Mouse (Mus musculus) limb, embryonic 15.5 days (tissue): ENCODE measurements around the gene Zfp189. TPM values are rescaled to one million over a fixed set of nuclear protein-coding genes. Genes with fewer than 3 reads are reported as not detected.

ENCODE experiments used
- ATAC-seq: fragments of 200-750 bp; cut with Nextera tagmentation; 2 replicates; pipeline ENCODE4 v1.8.0; 2017; ENCODE audit warnings: low read depth, moderate TSS enrichment; ENCODE audit not compliant: insufficient number of reproducible peaks, low FRiP score, low TSS enrichment
- H3K27ac ChIP-seq: fragments of 300-500 bp; sonication (generic); 2 replicates; pipeline ENCODE4 v1.5.1; 2015; ENCODE audit warnings: moderate library complexity, mild to moderate bottlenecking, inconsistent platforms
- H3K27me3 ChIP-seq: fragments of 300-500 bp; sonication (generic); 2 replicates; pipeline ENCODE4 v1.6.1; 2015; ENCODE audit warnings: inconsistent platforms
- H3K36me3 ChIP-seq: fragments of 300-500 bp; sonication (generic); 2 replicates; pipeline ENCODE4 v1.6.1; 2015; ENCODE audit warnings: inconsistent platforms
- H3K4me1 ChIP-seq: fragments of 300-500 bp; sonication (generic); 2 replicates; pipeline ENCODE4 v1.6.1; 2015; ENCODE audit warnings: inconsistent platforms
- H3K4me2 ChIP-seq: fragments of 300-500 bp; sonication (generic); 2 replicates; pipeline ENCODE4 v1.6.1; 2015; ENCODE audit warnings: mild to moderate bottlenecking, inconsistent platforms
- H3K4me3 ChIP-seq: fragments of 300-500 bp; sonication (generic); 2 replicates; pipeline ENCODE4 v1.5.1; 2015; ENCODE audit warnings: mild to moderate bottlenecking, inconsistent platforms
- H3K9ac ChIP-seq: fragments of 300-500 bp; sonication (generic); 2 replicates; pipeline ENCODE4 v1.6.1; 2015; ENCODE audit warnings: inconsistent platforms
- H3K9me3 ChIP-seq: fragments of 300-500 bp; sonication (generic); 2 replicates; pipeline ENCODE4 v1.6.1; 2016; ENCODE audit warnings: inconsistent platforms
- WGBS: fragments of 180-500 bp; shearing (Covaris S2); methylation state at CpG from one replicate; pipeline ENCODE4 v1.1.7; 2015; 5-methylcytosine and 5-hydroxymethylcytosine counted together
- polyA plus RNA-seq: library from polyadenylated mRNA; unstranded; fragments of >200 nt; fragmentation: Nextera tagmentation; extraction: Ambion mirVana; gene quantifications from 2 replicates; pipeline ENCODE4 v1.2.1, GENCODE M21; 2015

Zfp189 gene
- polyA plus RNA-seq, 1 experiment from 2014 or later: 11.2 TPM

DNA sequence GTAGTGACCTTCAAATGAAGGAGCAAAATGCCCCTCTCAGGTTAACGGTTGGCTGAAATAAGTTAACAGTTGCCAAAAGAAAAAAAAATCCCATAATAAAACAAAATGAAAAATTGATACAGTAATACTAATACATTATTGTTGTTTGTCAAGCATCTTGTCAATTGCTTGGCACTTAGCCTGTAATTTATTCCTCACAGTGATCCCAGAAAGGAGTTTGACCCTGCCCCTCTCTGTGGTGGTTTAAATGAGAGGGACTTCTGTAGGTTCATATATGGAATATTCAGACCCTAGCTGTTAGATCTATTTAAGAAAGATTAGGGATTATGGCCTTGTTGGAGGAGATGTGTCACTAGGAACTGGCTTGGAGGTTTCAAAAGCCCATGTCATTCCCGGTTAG is 25.1 kb downstream of the Zfp189 start:
- H3K27ac ChIP-seq: no peak overlapping the region
- 77% methylated on average over 2 of the region's 2 CpGs for WGBS
- no peak for ATAC-seq
- no peaks in the 10 kb centered on the region for H3K9me3 ChIP-seq
- no peaks in the 10 kb centered on the region for H3K27me3 ChIP-seq
- H3K4me2 ChIP-seq: no peak overlapping the region
- no peak overlapping the region for H3K9ac ChIP-seq
- H3K4me3 ChIP-seq: no peak overlapping the region
- H3K36me3 ChIP-seq: no peaks in the 10 kb centered on the region
- H3K4me1 ChIP-seq: no peaks in the 10 kb centered on the region

DNA sequence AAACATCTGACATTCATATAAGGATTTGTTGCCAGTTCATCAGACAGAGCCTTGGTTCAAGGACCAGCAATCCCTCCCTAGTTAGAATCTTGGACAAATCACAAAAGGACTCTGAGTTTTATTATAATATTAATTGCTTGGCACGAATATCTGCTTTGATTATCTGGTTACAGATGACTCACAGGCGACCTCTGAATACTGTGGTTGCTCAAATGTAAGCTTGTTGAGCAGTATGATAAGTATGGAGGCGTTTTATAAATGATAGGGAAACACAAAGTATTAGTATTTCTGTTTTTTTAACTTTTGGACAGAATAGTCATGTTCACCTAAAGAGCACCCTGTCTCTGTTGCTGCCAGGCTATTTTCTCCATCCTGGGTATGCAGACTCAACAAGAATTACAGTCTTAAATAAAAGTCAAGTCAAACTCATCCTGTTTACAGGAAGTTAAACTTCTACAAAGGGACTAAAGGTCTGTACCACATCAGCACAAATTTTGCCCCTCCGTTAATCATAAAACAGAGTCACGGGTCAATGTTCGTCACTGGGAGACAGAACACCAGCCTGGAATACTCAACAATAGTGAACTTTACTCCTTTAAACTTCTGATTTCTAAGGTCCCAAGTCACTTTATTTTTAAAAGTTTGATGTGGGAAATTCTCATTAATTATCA is 26.0 kb downstream of the Zfp189 start:
- no peaks in the 10 kb centered on the region for H3K9me3 ChIP-seq
- H3K27me3 ChIP-seq: no peaks in the 10 kb centered on the region
- H3K4me1 ChIP-seq: no peaks in the 10 kb centered on the region
- WGBS: 70% methylated on average over 6 of the region's 6 CpGs
- no peak overlapping the region for H3K4me3 ChIP-seq
- no peak overlapping the region for H3K9ac ChIP-seq
- ATAC-seq: no peak
- no peak overlapping the region for H3K4me2 ChIP-seq
- H3K27ac ChIP-seq: no peak overlapping the region
- no peaks in the 10 kb centered on the region for H3K36me3 ChIP-seq

DNA sequence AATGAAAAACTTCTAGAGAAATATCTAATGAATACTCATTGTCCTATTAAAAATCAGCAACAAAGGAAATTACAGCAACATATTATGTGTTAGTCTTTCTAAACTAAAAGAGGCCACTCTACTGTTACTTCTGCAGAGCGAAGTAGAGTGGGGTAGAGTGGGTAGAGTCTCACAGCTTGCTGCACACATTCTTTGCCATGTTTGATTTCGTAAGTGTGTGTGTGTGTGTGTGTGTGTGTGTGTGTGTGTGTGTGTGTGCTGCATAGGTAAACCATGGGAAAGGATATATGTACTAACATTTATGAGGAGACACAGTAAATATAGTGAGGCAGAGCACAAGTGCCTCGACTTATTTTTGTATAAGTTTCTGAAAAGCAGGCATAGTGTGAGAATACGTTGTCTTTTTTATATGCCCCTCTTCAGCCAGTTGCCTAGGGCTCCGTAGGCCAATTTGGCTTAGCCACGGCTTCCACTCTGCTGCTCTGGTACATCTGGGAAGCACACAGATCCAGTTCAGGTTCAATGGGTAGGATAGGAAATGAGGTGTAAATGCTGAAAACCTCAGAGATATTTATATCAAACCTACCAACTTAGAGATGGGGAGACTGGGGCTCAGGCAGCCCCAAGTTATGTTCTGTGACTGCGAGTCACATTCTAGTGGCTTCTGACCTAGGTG is 26.7 kb downstream of the Zfp189 start:
- no peaks in the 10 kb centered on the region for H3K36me3 ChIP-seq
- no peak overlapping the region for H3K4me3 ChIP-seq
- H3K9ac ChIP-seq: no peak overlapping the region
- H3K4me1 ChIP-seq: no peaks in the 10 kb centered on the region
- no peak overlapping the region for H3K4me2 ChIP-seq
- no peak for ATAC-seq
- no peaks in the 10 kb centered on the region for H3K9me3 ChIP-seq
- no peaks in the 10 kb centered on the region for H3K27me3 ChIP-seq
- no peak overlapping the region for H3K27ac ChIP-seq
- WGBS: 80% methylated on average over 7 of the region's 7 CpGs

DNA sequence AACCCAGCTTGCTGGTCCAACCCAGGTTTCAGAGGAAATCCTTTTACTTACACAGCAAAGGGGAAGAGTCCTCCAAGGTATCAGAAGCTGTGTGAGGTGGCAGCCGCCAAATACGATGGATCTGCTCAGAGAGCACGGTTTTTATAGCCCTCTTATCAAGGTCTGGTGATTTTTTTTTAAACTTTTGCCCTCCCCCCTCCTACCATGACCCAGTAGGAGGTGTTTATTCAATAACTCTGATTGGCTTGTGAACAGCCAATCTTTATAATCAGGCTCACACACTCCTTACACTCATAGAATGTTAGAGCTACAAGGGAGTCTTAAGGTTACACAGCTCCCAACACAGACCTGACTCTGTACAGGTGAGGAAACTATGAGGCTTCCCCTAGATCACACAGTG is 28.4 kb downstream of the Zfp189 start, which contains the start of gene Aldob:
Gene Aldob (minus strand): TSS at position 164 of the 400 bp plus-strand sequence.
- no peaks in the 10 kb centered on the region for H3K9me3 ChIP-seq
- H3K9ac ChIP-seq: no peak within 1 kb of the TSS
- no peaks in the 10 kb centered on the region for H3K27me3 ChIP-seq
- 44% methylated on average over 3 of the region's 3 CpGs for WGBS
- no peaks in the 10 kb centered on the region for H3K36me3 ChIP-seq
- no peak within 1 kb of the TSS for H3K4me3 ChIP-seq
- no peak within 1 kb of the TSS for H3K27ac ChIP-seq
- ATAC-seq: no peak
- no peak within 1 kb of the TSS for H3K4me2 ChIP-seq
- no peaks in the 10 kb centered on the region for H3K4me1 ChIP-seq

DNA sequence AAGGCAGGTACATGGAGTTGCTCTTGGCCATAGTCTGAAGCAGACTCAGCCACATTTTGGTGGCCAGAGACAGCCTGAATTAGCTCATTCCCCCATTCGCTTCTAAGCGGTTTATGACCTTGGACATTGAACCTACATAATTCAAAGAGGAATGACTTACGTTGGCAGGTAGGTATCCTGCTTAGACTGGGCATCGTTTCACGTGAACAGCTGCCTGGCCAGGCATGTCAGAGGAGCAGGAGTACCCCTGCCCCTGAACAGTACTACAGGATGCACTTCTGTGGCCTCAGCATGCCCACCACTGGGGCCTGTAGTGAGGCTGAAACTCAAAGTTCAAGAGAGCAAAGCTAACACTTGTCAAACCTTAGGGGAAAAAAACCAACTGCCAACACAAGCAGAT is 32.4 kb downstream of the Zfp189 start:
- no peaks in the 10 kb centered on the region for H3K9me3 ChIP-seq
- H3K4me3 ChIP-seq: no peak overlapping the region
- WGBS: 69% methylated on average over 5 of the region's 5 CpGs
- H3K27ac ChIP-seq: no peak overlapping the region
- no peak overlapping the region for H3K4me2 ChIP-seq
- H3K4me1 ChIP-seq: no peaks in the 10 kb centered on the region
- no peak for ATAC-seq
- H3K9ac ChIP-seq: no peak overlapping the region
- no peaks in the 10 kb centered on the region for H3K27me3 ChIP-seq
- H3K36me3 ChIP-seq: no peaks in the 10 kb centered on the region

DNA sequence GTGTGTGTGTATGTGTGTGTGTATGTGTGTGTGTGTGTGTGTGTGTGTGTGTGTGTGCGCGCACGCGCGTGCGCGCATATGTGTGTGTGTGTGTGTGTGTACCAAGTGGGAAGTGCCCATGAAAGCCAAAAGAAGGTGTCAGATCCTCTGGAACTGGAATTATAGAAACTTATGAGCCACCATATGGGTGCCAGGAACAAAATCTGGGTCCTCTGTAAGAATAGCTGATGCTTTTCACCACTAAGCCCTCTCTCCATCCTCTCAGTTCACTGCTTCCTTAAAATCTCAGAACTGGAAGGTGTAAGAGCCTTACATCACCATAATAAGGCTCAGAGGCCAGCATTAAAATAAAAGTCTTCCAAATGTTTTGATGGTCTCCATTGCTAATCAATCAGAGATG is 36.4 kb downstream of the Zfp189 start:
- no peak overlapping the region for H3K4me3 ChIP-seq
- H3K27ac ChIP-seq: no peak overlapping the region
- peaks cover 3% of the 10 kb centered on the region; the same call in 1 of the 2 replicates for H3K4me1 ChIP-seq
- no peak overlapping the region for H3K9ac ChIP-seq
- H3K4me2 ChIP-seq: no peak overlapping the region
- WGBS: 98% methylated on average over 7 of the region's 7 CpGs
- no peaks in the 10 kb centered on the region for H3K36me3 ChIP-seq
- H3K27me3 ChIP-seq: no peaks in the 10 kb centered on the region
- H3K9me3 ChIP-seq: no peaks in the 10 kb centered on the region
- no peak for ATAC-seq

DNA sequence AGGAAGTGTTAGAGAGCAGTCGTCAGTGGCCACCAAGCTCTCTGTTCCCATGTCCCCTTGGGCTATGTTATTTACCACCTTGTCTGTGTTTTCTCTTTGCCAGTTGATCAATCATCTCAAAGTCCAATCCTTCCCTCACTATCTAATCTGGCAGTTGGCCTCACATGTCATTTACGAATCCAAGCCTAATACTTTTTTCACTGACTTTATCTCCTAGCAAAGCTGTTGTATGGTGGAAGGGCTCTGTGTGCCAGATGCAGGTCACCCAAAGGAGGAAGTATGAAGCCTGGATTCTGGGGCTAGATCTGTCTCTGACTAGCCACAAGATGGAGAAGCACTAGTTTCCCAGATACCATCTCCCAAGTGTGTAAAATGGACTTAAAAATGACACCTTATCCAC is 37.2 kb downstream of the Zfp189 start:
- Histone ChIP-seq H3K4me2 (no peak overlapping the region), H3K27ac (no peak overlapping the region), H3K9me3 (no peaks in the 10 kb centered on the region), H3K4me3 (no peak overlapping the region), H3K9ac (no peak overlapping the region), H3K4me1 (peaks cover 3% of the 10 kb centered on the region; the same call in 1 of the 2 replicates), H3K36me3 (no peaks in the 10 kb centered on the region), H3K27me3 (no peaks in the 10 kb centered on the region)
- ATAC-seq: no peak
- WGBS: 63% methylated on average over 2 of the region's 2 CpGs

DNA sequence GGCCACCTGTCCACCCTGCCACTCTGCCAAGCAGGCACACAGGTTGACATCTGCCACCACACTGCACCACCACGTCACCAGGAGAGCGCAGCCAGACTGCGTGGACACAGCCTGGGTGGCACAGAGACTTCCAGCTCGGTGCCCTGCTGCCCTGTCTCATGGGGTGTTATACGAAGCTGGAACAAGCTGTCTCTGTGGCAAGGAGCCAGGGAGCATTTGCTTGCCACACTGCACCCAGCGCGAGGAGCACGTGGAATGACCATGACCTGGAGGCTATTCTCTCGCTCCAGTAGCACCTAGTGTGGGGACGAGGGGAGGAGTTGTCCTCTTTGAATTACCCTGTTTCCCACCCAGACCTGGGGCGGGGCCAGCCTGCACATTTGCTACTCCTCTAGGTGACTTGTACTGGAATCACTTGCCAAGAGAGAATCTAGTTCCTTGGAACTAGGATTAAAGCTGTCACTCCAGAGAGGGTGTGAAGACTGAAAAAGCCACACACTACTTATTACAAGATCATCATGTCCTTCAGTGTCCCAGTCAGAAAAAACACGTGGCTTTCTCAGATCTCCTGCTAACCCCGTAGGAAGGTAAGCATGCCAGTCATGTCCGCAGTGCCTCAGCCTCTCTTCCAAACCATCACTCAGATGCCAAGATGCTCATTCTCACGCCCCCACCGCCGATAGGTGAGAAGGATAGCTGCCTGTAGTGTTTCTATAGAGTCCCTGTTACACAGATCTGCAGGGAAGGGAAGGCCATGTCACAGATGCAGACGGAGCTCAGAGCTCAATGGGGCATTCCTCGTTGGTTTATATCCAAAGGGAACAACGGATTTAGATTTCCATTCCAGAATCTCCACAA is 39.2 kb downstream of the Zfp189 start:
- ATAC-seq: no peak
- WGBS: 63% methylated on average over 20 of the region's 20 CpGs
- no peak overlapping the region for H3K27ac ChIP-seq

DNA sequence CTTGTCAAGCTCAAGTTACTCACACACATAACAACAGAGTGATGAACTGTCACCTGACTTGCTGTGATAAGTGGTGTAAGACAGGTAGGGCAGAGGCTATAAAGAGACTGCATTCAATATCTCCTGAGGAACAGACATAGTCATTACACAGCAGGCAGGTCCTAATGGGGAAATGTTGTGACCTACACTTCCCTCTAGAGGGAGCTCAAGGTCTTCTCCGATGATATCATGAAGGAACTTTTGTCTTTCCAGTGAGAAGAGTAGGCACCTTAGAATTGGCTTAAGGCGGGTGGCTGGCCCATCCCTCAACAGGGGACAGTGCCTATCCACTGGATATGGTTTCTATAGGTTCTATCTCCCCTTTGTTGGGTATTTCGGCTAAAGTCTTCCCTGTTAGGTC is 46.6 kb downstream of the Zfp189 start:
- Histone ChIP-seq H3K4me1 (no peaks in the 10 kb centered on the region), H3K27ac (no peak overlapping the region), H3K9me3 (no peaks in the 10 kb centered on the region), H3K9ac (no peak overlapping the region), H3K4me3 (no peak overlapping the region), H3K36me3 (no peaks in the 10 kb centered on the region), H3K27me3 (no peaks in the 10 kb centered on the region), H3K4me2 (no peak overlapping the region)
- ATAC-seq: no peak
- WGBS: 20% methylated on average over 3 of the region's 3 CpGs

More for the DNA sequence above, 39.2 kb downstream of the Zfp189 start:
- H3K4me1 ChIP-seq: peaks cover 3% of the 10 kb centered on the region; the same call in 1 of the 2 replicates
- no peak overlapping the region for H3K4me2 ChIP-seq
- no peak overlapping the region for H3K4me3 ChIP-seq
- H3K9ac ChIP-seq: no peak overlapping the region
- H3K27me3 ChIP-seq: no peaks in the 10 kb centered on the region
- H3K36me3 ChIP-seq: no peaks in the 10 kb centered on the region
- no peaks in the 10 kb centered on the region for H3K9me3 ChIP-seq

DNA sequence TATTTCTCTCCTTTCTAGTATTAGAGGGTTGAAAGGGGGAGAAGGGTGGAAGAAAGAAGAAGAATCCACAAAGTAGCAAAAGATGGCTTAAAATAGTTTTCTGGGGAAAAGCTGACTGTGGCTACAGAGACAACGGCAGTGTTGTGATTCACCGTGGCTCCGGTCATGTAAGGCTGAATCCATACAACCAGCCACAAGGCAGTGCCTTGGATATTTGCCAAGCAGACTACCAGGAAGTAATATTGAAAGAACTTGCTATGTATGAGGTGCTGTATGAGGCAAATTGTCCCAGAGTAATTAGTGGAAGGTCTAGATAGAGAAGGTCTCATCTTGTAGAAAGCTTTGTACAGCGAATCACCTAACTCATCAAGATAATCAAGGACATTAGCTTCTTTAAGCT is 51.2 kb downstream of the Zfp189 start:
- Histone ChIP-seq H3K4me3 (no peak overlapping the region), H3K27ac (no peak overlapping the region), H3K36me3 (no peaks in the 10 kb centered on the region), H3K9ac (no peak overlapping the region), H3K4me2 (no peak overlapping the region), H3K4me1 (no peaks in the 10 kb centered on the region), H3K9me3 (no peaks in the 10 kb centered on the region), H3K27me3 (no peaks in the 10 kb centered on the region)
- WGBS: 82% methylated on average over 4 of the region's 4 CpGs
- ATAC-seq: no peak
